Mouse (Mus musculus) fat pad, adult 2 months (tissue): ENCODE results near the gene Arglu1.

Source experiments
- DNase-seq: peaks from one replicate; pipeline ENCODE4 v3.0.0-alpha.2; 2011; ENCODE audit warnings: low read depth, low spot score; ENCODE audit errors: extremely low read depth

The Arglu1 gene

GRCm38 (mm10) chr8:8622031-8622430 is 68.3 kb downstream of the Arglu1 start:
- DNase-seq: no peak

GRCm38 (mm10) chr8:8621236-8621917 is 68.9 kb downstream of the Arglu1 start:
- DNase-seq: no peak

- DNase-seq: no peak
These were observed 69.8 kb downstream of the Arglu1 start for GRCm38 (mm10) chr8:8620536-8620935.

GRCm38 (mm10) chr8:8619221-8620194 is 70.8 kb downstream of the Arglu1 start:
- no peak for DNase-seq
